Mouse (Mus musculus) MN1 (cell line): Measurements from ENCODE around the gene Hspb3.

Experiments
- DNase-seq: peaks from one replicate; pipeline ENCODE4 v3.0.0-alpha.2; 2016; ENCODE audit warnings: low spot score

The Hspb3 gene

GRCm38 (mm10) chr13:113634732-113635481, 28.6 kb downstream of the Hspb3 start:
- DNase-seq, result no peak

- no peak for DNase-seq
Measured at GRCm38 (mm10) chr13:113632506-113632905, 31.0 kb downstream of the Hspb3 start.

GRCm38 (mm10) chr13:113627601-113628000, 35.9 kb downstream of the Hspb3 start:
- no peak for DNase-seq

GRCm38 (mm10) chr13:113622865-113623255, 40.6 kb downstream of the Hspb3 start:
- no peak for DNase-seq

GRCm38 (mm10) chr13:113622122-113622864, 41.2 kb downstream of the Hspb3 start:
- peak; percentile 38 for DNase-seq

GRCm38 (mm10) chr13:113619003-113619402, 44.5 kb downstream of the Hspb3 start:
- no peak for DNase-seq

GRCm38 (mm10) chr13:113617891-113618823, 45.3 kb downstream of the Hspb3 start, which contains the start of gene Snx18:
Snx18 (minus strand) TSS chr13:113618564.
- DNase-seq, result peak; percentile 97

GRCm38 (mm10) chr13:113617338-113617890, 46.1 kb downstream of the Hspb3 start:
- peak; percentile 58 for DNase-seq

GRCm38 (mm10) chr13:113616751-113617337, 46.6 kb downstream of the Hspb3 start:
- DNase-seq, result peak; percentile 18

GRCm38 (mm10) chr13:113615971-113616671, 47.4 kb downstream of the Hspb3 start:
- peak; percentile 19 for DNase-seq

GRCm38 (mm10) chr13:113615546-113615941, 47.9 kb downstream of the Hspb3 start:
- peak; percentile 30 for DNase-seq

- DNase-seq, result peak; percentile 86
Measured at GRCm38 (mm10) chr13:113614635-113615545, 48.6 kb downstream of the Hspb3 start.

GRCm38 (mm10) chr13:113613882-113614281, 49.6 kb downstream of the Hspb3 start:
- no peak for DNase-seq

GRCm38 (mm10) chr13:113613341-113613740, 50.1 kb downstream of the Hspb3 start:
- DNase-seq, result no peak
